Mouse (Mus musculus) T-helper 2 cell (primary cell): Measurements from ENCODE around the gene Gtf2e1.

Experiments used
- in situ Hi-C: fragments of 300-600 bp; cut with MboI, MseI; formaldehyde crosslinking; loops from one replicate; pipeline ENCODE4 v1.15.1; 2025; ENCODE audit warnings: high pct_unique_total_duplicates

Gene Gtf2e1

GRCm38 (mm10) chr16:37495017-37495416 lies 44.6 kb downstream of the Gtf2e1 start:
- in situ Hi-C loops, result loop anchor here (25.0 kb wide), 1 partner anchor 758 kb away; no protein-coding TSS in a partner anchor

DNA sequence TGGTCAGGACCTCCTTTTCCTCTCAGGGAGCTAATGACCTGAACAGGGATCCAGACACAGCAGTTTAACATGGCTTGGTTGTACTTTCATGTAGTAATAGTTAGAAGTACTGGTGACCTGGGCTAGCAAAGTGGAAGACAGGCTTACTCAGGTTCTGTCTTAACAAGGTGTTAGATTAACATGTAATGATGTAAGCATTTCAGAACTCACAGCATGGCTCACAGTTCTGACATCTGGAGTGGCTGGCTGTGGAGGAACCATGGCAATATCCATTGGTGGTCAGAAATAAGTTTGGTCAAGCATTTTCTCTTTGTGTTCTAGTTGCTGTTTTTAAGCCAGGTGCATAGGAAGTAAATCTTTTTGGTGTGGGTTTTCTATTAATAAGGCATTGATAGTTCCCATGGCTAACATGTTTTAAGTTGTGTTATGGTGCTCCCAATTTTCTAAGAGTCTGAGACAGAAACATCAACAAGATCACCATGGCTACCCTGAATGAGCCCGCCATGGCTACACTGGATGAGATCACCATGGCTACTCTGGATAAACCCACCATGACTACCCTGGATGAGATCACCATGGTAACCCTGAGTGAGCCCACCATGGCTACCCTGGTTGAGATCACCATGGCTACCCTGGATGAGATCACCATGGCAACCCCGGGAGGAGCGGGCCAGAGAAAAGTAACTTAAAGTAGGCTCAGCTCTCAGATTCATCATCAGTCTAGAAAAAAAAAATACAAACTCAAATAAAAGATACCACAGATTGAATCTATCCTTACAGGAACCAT lies 52.6 kb downstream of the Gtf2e1 start:
- in situ Hi-C loops, result loop anchor here (25.0 kb wide), 1 partner anchor 750 kb away; no protein-coding TSS in a partner anchor

DNA sequence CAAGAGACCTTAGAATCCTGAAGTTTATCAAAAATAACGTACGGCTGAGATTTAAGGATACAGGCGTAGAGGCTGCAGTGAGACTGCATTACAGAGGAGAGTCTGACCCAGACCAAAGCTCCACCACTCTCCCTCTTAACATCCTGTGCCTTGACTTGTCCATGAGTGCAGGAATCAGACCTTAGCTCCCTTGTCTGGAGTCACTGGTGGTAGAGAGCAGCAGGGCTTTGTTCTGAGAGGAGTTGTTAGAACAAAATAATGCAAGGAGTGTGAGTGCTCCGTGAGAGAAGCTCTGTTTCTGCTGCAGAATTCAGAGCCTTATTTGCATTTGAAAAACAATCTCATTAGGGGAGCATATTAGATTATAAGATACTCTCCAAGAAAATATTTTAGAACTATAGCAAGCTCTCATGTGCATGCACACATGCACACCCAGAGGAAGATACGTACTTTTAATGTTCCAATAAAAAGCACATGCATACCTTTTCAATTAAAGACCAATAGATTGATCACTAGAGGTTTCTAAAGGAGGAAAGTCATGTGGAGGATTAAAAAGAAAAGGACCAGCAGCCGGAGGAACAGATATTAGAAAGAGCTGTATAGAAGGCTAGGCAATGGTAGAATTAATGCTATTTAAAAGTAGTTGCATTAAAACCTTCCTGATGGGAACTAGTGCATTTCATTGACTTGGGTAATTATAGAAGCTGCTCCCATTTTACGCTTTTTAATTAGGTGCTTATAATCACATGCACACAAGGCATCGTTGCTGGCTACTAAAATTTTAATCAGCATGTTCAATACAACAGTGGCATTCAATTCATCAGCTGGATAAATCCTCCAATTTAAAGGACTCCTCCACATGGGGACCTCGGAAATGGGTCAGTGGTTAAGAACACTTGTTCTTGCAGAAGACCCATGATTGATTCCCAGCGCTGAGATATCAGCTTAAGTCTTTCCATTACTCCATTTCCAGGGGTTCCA lies 61.0 kb downstream of the Gtf2e1 start:
- in situ Hi-C loops, result loop anchor here (25.0 kb wide), 1 partner anchor 741 kb away; no protein-coding TSS in a partner anchor

DNA sequence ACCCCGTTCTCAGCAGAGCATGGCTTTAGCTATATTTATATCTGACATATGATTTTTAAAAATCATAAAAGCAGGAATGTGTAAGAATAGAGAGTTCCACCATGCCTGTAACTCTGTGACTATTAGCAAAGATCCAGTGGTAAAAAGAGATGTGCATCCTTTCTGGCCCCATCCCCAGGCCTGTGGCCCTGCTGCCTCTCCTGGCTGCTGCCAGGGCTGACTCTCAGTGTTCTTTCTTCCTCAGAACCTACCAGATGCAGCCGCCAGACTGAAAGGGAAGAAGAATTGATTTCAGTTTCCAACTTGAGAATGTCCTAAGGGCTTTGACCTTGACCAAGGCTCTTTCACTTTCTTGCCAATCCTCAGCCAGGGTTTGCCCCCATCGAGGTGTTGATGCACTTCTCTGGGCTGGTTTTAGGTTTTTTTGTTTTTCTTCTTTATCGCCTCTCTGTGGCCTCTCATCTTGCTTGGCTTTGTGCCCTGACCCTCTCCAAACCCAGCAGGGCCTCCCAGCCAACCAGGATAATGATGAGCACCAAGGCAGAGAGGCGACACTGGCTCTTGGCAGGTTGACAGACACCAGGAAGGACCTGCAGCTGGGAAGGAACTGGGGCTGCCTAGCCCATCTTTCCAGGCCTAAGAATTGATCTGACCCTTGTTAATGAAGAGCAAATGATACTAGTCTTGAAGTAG lies 66.8 kb downstream of the Gtf2e1 start:
- in situ Hi-C loops, result no loop called here

DNA sequence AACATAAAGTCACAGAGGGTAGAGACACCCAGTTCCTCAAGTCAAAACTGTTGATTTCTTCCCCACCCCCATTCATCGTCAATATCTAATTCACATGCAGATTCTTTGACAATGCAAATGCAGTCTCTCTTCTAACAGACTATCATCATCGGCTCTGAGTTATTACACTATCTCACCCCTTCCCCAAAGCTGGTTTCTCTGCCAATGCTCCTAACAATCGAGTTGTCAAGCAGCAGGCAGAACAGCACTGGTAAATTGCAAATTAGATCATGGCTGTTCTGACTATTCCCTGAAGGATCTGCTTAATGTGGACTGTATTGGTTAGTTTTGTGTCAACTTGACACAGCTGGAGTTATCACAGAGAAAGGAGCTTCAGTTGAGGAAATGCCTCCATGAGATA lies 70.0 kb downstream of the Gtf2e1 start:
- in situ Hi-C loops, result loop anchor here (10.0 kb wide), 1 partner anchor 835 kb away; no protein-coding TSS in a partner anchor

DNA sequence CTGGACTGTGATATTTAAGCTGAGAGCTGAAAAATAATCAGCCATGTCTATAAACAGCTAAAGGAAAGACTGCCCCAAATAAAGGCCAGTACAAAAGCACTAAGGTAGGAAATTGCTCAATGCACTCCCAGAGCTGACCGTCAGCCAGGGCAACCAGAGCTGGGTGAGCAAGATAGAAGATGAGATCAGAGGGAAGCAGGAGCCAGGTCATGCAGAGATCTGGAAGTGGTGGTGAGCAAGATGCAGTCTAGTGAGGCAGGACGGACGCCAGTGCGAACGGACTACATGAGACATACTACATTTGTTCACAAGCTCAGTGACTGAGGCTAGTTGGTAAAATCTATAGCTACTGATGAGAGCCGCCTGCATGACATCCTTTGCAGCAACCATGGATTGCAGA lies 75.6 kb downstream of the Gtf2e1 start:
- in situ Hi-C loops, result loop anchor here (10.0 kb wide), 1 partner anchor 841 kb away; no protein-coding TSS in a partner anchor

GRCm38 (mm10) chr16:37462886-37463285 lies 76.7 kb downstream of the Gtf2e1 start:
- in situ Hi-C loops, result loop anchor here (10.0 kb wide), 1 partner anchor 842 kb away; no protein-coding TSS in a partner anchor

DNA sequence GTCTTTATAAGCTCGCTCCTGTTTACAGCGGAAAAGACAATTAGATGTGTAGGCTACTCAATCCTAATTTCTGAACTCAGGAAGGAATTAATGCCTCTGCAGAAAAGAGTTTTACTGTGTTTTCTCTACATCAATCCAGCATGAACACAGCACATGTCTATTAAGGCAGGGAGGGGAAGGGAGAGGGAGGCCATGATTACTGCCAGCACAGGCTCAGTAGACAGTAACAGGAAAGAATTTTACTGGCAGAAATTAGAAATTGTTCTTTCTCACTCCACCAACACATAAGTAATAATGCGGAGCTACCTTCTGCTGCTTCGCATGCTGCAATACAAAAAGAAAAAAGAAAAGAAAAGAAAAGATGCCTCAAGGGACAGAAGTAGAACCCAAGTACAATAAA lies 78.0 kb downstream of the Gtf2e1 start:
- in situ Hi-C loops, result loop anchor here (10.0 kb wide), 1 partner anchor 843 kb away; no protein-coding TSS in a partner anchor
